Mouse (Mus musculus) thymus, postnatal 25 days (tissue): Measurements from ENCODE around the gene Atg9b.

Experiments used
- DNase-seq: peaks from one replicate; pipeline ENCODE4 v3.0.0; 2022

Gene Atg9b

DNA sequence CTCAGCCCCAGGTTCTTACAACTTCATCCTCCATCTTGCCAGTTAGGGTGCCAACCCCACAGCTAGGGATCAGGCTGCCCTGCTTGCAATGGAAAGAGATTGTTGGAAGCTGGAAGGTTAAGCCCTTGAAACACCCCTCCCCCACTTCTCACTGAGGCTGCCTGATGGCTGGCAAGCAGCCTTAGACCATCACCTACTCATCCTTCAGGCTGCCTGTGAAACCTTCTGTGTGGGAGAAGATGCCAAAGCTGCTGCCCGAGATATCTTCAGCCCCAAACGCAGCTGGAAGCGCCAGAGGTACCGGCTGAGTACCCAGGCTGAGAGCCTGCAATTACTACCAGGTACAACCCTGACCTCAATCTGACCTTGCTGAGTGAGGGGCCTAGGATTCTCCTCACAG is 12.4 kb downstream of the Atg9b start:
- DNase-seq = no peak

GRCm38 (mm10) chr5:24378700-24379099 is 13.2 kb downstream of the Atg9b start:
- DNase-seq = no peak

GRCm38 (mm10) chr5:24374666-24375328 is 17.1 kb downstream of the Atg9b start:
- DNase-seq = no peak

- DNase-seq = no peak
Measured at GRCm38 (mm10) chr5:24374216-24374615, 17.7 kb downstream of the Atg9b start.

DNA sequence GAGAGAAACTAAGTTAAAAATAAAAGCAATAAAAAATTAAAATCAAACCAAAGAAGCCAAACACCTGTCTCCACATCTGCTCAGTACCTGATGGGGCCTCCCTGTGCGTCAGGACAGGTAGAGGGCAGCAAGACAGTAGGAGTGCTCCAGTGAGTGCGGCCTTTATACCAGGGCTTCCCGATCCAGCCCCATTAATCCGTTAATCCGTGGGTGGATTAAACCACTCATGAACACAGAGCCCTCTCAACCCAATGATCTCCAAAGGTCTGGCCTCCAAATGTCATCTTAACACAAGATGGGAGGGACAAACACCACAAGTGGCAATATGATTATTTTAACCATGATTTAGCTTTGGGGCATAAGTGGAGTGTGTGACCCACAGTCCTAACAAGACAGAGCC is 18.1 kb downstream of the Atg9b start:
- no peak for DNase-seq

- DNase-seq = no peak
Measured at GRCm38 (mm10) chr5:24369767-24370166, 22.2 kb downstream of the Atg9b start.

GRCm38 (mm10) chr5:24366426-24366825 is 25.5 kb downstream of the Atg9b start:
- no peak for DNase-seq

DNA sequence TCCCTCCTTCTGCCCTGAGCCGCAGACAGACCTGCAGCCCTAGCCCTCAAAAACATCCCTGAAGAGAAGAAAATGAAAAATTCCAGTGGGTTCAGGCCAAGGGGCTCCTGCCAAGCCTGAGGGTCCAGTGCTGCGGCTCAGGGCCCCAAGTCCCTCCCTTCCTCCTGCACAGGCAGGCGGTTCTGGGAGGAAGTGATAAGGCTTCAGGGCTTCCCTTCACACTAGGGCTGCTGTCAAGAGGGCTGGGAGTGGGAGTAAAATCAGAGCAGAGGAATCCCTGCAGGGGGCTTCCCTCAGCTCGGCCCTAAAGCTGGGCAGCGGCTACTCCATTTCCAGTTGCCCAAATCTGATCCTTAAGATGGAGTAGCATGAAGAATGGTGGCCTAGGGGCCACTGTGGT is 26.4 kb downstream of the Atg9b start:
- no peak for DNase-seq

- no peak for DNase-seq
Measured at GRCm38 (mm10) chr5:24364963-24365362, 27.0 kb downstream of the Atg9b start.

DNA sequence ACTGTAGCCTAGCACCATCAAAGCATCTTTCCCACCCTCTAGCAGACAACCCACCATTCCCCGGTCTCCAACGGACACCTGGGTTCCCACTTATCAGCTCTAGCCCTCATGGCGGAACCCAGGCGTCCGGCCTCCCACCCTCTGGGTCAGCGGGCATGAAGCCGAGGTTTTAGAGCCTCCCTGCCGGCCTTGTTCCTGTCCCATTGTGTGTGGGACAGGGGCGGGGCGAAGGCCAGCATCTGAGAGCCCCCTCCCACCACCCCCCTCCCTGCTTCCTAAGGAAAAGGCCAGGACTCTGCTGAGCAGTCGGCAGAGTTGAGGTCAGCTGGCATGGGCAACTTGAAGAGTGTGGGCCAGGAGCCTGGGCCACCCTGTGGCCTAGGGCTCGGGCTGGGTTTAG is 27.4 kb downstream of the Atg9b start, which contains the start of gene Nos3:
TSS of gene Nos3 (plus strand) at position 303 of the 400 bp plus-strand sequence.
- DNase-seq = no peak

GRCm38 (mm10) chr5:24364061-24364460 is 27.9 kb downstream of the Atg9b start:
- DNase-seq = no peak

DNA sequence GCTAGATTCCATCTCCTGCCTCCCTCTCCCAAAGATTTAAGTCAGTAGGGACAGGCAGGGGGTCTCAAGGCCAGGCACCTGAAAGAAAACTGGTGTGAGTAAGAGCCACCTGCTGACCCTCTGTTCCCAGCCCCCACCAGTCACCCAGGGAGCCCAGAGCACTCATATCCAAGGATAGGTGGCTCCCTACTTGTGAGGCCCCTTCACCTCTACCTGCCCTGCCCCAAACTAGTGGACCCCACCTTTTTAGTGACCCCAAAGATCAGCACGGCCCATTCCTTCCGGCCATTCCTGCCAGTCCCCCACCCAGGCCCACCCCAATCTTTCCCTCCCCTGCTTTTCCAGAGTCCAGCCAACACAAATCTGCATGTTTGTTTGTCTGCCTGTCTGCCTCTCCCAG is 28.5 kb downstream of the Atg9b start:
- DNase-seq = no peak

GRCm38 (mm10) chr5:24360792-24361454 is 31.0 kb downstream of the Atg9b start:
- DNase-seq = peak; percentile 91

DNA sequence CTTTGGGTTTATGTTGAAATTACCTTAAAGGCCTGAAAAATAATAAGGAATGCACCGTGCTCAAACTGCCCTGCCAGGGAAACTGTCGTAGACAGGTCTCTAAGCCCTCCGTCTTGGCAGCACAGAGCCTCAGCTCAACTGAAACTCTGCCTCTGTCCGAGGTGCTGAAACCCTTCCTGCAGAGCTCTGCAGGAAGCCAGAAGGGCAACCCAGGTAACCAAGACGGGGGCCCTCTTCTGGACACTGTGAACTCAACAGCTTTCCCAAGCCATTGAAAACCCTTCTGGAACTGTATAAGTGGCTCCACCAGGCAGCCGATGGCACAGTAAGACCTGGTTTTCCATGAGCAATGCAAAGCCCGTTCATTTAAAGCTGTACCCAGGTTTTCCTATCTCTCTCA is 34.5 kb downstream of the Atg9b start:
- peak; percentile 81 for DNase-seq

DNA sequence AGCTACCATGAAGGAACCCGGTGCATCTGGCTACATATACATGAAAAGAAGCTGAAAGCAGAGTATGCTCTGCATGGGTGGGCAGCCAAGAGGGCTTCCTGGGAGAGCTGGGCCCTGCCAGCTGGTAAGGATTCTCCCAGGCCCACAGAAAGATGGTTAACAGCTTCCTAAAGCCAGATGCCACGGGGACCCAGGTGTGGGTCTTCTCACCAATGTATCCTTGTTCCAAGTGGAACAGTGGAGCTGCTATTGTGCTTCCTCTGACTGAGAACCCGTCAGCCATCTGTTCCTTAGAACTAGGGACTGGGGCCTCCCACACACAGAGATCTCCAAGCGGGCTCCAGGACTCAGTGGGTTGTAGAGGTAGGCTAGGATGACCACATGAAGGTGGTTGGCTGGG is 35.2 kb downstream of the Atg9b start:
- no peak for DNase-seq

DNA sequence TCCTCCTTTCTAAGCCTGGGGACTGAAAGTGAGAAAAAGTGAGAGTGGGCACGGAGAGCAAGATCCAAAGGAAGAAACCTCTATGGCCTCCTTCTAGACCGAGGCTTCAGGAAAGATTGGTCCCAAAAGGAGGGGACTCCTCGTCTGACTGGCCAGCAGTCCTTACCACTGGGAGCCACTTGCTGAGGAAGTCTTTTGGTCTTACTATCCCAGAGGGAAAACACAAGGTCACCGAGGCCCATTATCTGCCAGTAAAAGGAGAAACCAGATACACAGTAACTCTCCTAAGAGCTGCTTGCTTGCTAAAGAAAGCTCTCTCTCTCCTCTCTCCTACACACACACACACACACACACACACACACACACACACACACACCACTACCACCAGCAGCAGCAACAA is 38.6 kb downstream of the Atg9b start:
- DNase-seq = no peak

DNA sequence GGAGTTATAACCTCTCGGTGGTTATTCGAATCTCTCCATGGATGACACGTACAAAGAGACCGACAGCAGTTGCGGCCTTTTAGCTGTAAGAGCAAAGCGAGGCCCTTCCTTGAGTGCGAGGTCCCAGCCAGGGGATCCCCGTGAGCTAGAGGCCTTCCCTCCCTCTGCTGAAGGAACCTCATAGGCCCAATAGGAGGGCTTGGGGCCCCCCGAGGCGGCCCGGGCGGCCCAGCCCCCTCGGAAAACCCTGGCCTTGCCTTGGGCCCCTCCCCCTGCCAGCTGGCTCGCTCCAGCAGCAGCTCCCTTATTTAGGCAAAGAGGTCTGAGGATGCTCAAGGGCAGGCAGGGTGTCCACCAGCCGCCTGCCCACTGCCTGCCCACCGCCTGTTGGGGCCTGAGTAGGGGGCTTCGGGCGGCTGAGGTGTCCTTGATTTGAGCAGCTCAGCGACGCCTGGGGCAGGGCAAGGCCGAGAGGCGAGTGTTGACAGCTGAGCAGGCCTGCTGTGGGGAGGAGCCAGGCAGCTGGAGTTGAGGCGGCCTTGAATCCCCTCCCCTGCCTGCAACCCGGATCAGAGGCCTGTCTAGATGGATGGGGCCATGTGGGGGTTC is 39.6 kb downstream of the Atg9b start:
- peak; percentile 39 for DNase-seq

DNA sequence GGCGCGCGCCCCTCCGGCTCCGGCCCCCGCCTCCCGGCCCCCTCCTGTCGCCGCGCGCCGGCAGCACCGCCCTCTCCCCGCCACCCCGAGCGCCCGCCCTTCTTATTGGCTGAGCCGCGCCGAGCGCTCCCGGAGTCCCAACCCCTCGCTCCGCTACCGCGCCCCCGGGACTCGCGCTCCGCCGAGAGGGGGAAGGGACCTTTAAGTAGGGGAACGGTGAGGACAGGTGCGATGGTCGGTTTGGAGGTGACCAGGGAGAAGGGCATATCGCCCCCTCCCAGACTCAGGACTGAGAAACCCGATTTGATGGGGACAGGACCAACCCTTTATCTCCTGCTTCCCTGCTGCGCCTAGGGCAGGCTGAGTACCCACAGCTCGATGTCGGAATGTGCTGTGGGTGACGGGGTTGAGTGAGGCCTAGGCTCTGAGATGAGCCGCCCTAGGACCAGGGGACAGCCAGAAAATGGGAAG is 40.2 kb downstream of the Atg9b start:
- DNase-seq = peak; percentile 92

DNA sequence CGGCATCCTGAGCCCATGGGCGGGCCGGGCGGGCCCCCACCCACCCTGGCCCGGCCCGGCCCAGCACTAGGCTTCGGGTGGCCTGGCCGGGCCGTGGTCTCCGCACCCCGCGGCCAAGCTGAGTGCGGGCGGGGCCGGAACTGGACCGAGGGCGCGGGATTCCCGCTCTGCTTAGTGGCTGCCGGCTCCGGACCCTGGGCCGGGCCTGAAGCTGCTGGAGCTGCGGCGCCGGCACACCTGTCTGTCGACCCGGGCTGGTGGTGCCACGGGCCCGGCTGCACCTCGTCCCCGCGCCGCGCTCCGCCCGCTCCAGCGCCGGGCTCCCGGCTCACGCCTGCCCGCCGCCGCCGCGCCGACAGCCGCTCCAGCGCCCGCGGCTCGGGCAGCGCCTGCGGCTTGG is 40.7 kb downstream of the Atg9b start, which contains the start of gene Kcnh2:
TSS of gene Kcnh2 (minus strand) at position 327 of the 400 bp plus-strand sequence.
- DNase-seq = no peak

DNA sequence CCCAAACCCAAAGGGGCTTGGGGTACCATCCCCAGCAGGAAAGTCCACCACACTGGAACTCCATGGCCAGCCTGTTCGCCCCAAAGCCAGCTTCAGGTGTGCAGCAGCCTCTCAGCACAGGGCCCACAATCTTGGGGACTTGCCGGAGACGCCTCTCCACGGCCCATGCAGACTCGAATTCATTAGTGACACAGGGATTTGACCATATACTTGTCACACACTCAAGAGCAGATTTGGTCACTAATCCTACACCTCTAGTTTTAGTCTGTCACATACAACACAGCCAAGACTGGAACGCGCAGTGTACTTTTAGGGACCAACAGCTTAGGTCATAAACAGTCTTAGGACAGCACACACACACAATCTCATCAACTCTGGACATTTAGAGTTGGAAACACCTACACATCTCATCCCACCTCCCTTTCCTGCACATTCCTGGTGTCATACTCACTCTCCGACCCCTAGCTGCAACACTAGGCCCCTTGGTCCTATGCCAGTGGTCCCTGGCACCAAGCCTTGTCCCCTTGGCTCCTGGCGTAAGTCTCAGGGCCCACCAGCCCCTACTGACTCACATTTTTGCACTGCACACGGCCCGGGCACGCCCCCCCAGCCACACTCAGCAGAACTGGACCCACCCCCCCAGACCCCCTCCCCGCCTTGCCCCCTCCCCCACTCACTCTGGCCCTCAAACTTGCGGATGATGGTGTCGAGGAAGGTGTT is 41.3 kb downstream of the Atg9b start:
- no peak for DNase-seq

- no peak for DNase-seq
Measured at GRCm38 (mm10) chr5:24350073-24350472, 41.9 kb downstream of the Atg9b start.

DNA sequence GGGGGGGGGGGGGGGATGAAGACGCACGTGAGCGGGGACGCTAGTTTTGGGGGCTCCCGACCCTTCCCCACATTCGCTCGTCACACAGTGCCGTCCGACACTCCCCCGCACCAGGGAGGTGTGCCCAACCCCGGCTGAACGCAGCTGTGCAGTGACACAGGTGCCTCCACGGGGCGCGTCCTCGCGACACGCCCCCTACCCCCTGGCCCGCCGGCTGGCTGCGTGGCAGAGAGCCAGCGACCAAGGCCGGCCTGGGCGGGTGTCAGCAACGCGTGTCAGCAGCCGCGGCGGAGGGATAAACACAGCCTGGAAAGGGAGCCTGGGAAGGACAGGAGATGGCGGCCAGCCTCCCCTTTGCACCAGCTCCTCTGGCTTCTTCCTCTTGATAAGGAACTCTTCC is 43.4 kb downstream of the Atg9b start:
- peak; percentile 73 for DNase-seq

GRCm38 (mm10) chr5:24348128-24348527 is 43.8 kb downstream of the Atg9b start:
- peak; percentile 98 for DNase-seq
